Comparison of ENCODE assay signal across 8 mouse cellular contexts in the genomic region with DNA sequence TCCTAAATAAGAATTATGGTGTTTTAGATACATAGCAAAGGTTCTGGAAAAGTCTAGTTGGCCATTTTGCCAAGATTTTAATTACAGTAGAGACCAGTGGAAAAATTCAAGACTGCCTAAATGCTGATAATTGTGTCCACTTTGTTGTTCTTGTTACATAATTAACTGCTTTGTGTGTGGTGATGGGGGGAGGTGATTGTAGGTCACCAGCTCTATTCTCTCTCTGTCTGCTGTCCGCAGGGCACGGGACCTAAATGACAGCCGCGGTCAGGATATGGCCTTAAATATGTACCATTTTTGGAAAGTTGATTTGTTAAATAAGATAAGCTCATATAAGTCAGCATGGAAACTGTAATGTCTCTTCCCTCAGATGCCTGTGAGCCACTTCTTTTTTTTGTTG. TPM values are rescaled to one million over a fixed set of nuclear protein-coding genes. Genes with fewer than 3 reads are reported as not detected.
A peak's percentile ranks its signal among the peaks of the same experiment; 100 is the strongest.
DNase-seq lines count a peak whose midpoint lies in the region; ATAC-seq and TF ChIP-seq lines count a peak whose summit lies in the region.

No protein-coding gene starts in this region.

- no peak for TF ChIP-seq CTCF in ES-Bruce4 (IDR thresholded peaks at IDR 0.05; ENCODE audit: low read depth, low read length)
- TF ChIP-seq CTCF in forebrain, postnatal 0 days (IDR thresholded peaks at IDR 0.05; ENCODE audit: low read depth), result no peak

- 58% methylated on average over 4 of the region's 4 CpGs for WGBS in hindbrain, embryonic 10.5 days
- WGBS in hindbrain, embryonic 11.5 days, result 58% methylated on average over 4 of the region's 4 CpGs
- 62% methylated on average over 4 of the region's 4 CpGs for WGBS in forebrain, postnatal 0 days
- whole genome bisulfite sequencing in midbrain, embryonic 12.5 days, result 70% methylated on average over 4 of the region's 4 CpGs

- H3K9me3 ChIP-seq in hindbrain, embryonic 10.5 days, result no peaks in the 10 kb centered on the region
- H3K9me3 ChIP-seq in hindbrain, embryonic 11.5 days (ENCODE audit: control insufficient read depth, low read length), result no peaks in the 10 kb centered on the region
- H3K9me3 ChIP-seq in ES-Bruce4 (replicated peaks; ENCODE audit: control insufficient read depth, insufficient read depth, low read length, poor library complexity, severe bottlenecking), result no peaks in the 10 kb centered on the region
- no peaks in the 10 kb centered on the region for H3K9me3 ChIP-seq in forebrain, postnatal 0 days (ENCODE audit: low read length)
- H3K9me3 ChIP-seq in midbrain, embryonic 12.5 days, result no peaks in the 10 kb centered on the region

- TF ChIP-seq POLR2A in ES-Bruce4 (IDR thresholded peaks at IDR 0.05; ENCODE audit: insufficient read depth, low read length), result no peak

- 0 out of 2 replicates have a peak, but pooled peaks have one; percentile 31 for TF ChIP-seq EP300 in ES-Bruce4 (IDR thresholded peaks at IDR 0.05; ENCODE audit: insufficient read depth, low read depth, low read length)

- peak overlapping the region; percentile 95 for H3K4me3 ChIP-seq in hindbrain, embryonic 10.5 days
- H3K4me3 ChIP-seq in hindbrain, embryonic 11.5 days (ENCODE audit: low read depth, low read length), result no peak overlapping the region
- peak overlapping the region; percentile 31; the same call in 1 of the 2 replicates for H3K4me3 ChIP-seq in ES-Bruce4 (ENCODE audit: low read depth, low read length)
- H3K4me3 ChIP-seq in forebrain, postnatal 0 days (ENCODE audit: low read depth, low read length), result peak overlapping the region; percentile 82
- no peak overlapping the region for H3K4me3 ChIP-seq in midbrain, embryonic 12.5 days

- H3K9ac ChIP-seq in hindbrain, embryonic 11.5 days (ENCODE audit: low read depth, low read length), result no peak overlapping the region
- H3K9ac ChIP-seq in ES-Bruce4 (ENCODE audit: low read depth, poor library complexity, severe bottlenecking), result no peak overlapping the region
- no peak overlapping the region for H3K9ac ChIP-seq in forebrain, postnatal 0 days
- H3K9ac ChIP-seq in midbrain, embryonic 12.5 days (replicated peaks), result no peak overlapping the region

- DNase-seq in hindbrain, embryonic 10.5 days (ENCODE audit: low spot score), result no peak
- DNase-seq in hindbrain, embryonic 11.5 days (ENCODE audit: low spot score), result no peak
- no peak for DNase-seq in forebrain, postnatal 0 days
- no peak for DNase-seq in adrenal gland, adult 8-10 months
- DNase-seq in layer of hippocampus, postnatal 14 days (ENCODE audit: low spot score in 2 of 2), result no peak
- DNase-seq in right cerebral cortex, adult 18-20 months, result no peak

- H3K27ac ChIP-seq in hindbrain, embryonic 10.5 days, result no peak overlapping the region
- H3K27ac ChIP-seq in hindbrain, embryonic 11.5 days (ENCODE audit: low read depth, low read length), result no peak overlapping the region
- no peak overlapping the region for H3K27ac ChIP-seq in ES-Bruce4 (ENCODE audit: insufficient read depth, low read length)
- H3K27ac ChIP-seq in forebrain, postnatal 0 days (ENCODE audit: low read depth, low read length), result no peak overlapping the region
- no peak overlapping the region for H3K27ac ChIP-seq in midbrain, embryonic 12.5 days (replicated peaks)

- H3K27me3 ChIP-seq in hindbrain, embryonic 10.5 days (ENCODE audit: insufficient read depth, poor library complexity, severe bottlenecking), result no peaks in the 10 kb centered on the region
- no peaks in the 10 kb centered on the region for H3K27me3 ChIP-seq in hindbrain, embryonic 11.5 days (ENCODE audit: control insufficient read depth, insufficient read depth, low read length)
- no peaks in the 10 kb centered on the region for H3K27me3 ChIP-seq in ES-Bruce4 (ENCODE audit: control insufficient read depth, insufficient read depth, low read length, poor library complexity, severe bottlenecking)
- no peaks in the 10 kb centered on the region for H3K27me3 ChIP-seq in forebrain, postnatal 0 days (ENCODE audit: insufficient read depth, low read length)
- H3K27me3 ChIP-seq in midbrain, embryonic 12.5 days, result no peaks in the 10 kb centered on the region

- ATAC-seq in hindbrain, embryonic 11.5 days (ENCODE audit: low FRiP score), result no peak
- ATAC-seq in forebrain, postnatal 0 days, result no peak
- no peak for ATAC-seq in midbrain, embryonic 12.5 days (ENCODE audit: low FRiP score, low read depth)

- no peak overlapping the region for H3K4me2 ChIP-seq in hindbrain, embryonic 11.5 days (replicated peaks; ENCODE audit: low read depth, low read length)
- peak overlapping the region; percentile 81 for H3K4me2 ChIP-seq in forebrain, postnatal 0 days (ENCODE audit: low read depth)
- H3K4me2 ChIP-seq in midbrain, embryonic 12.5 days (replicated peaks), result peak overlapping the region; percentile 81

- peaks cover 34% of the 10 kb centered on the region for H3K36me3 ChIP-seq in hindbrain, embryonic 10.5 days
- no peaks in the 10 kb centered on the region for H3K36me3 ChIP-seq in hindbrain, embryonic 11.5 days (ENCODE audit: control insufficient read depth, insufficient read depth, low read length)
- peaks cover 20% of the 10 kb centered on the region for H3K36me3 ChIP-seq in ES-Bruce4 (ENCODE audit: control insufficient read depth, insufficient read depth, low read length, poor library complexity, severe bottlenecking)
- H3K36me3 ChIP-seq in forebrain, postnatal 0 days (ENCODE audit: insufficient read depth), result peaks cover 8% of the 10 kb centered on the region
- H3K36me3 ChIP-seq in midbrain, embryonic 12.5 days, result peaks cover 14% of the 10 kb centered on the region; the same call in 1 of the 2 replicates

- H3K4me1 ChIP-seq in hindbrain, embryonic 10.5 days (replicated peaks), result peaks cover 34% of the 10 kb centered on the region
- H3K4me1 ChIP-seq in hindbrain, embryonic 11.5 days (replicated peaks; ENCODE audit: control insufficient read depth, insufficient read depth, low read length), result no peaks in the 10 kb centered on the region; the same call in none of the 2 replicates
- peaks cover 5% of the 10 kb centered on the region for H3K4me1 ChIP-seq in ES-Bruce4 (ENCODE audit: control insufficient read depth, insufficient read depth, low read length)
- peaks cover 17% of the 10 kb centered on the region for H3K4me1 ChIP-seq in forebrain, postnatal 0 days (ENCODE audit: insufficient read depth)
- H3K4me1 ChIP-seq in midbrain, embryonic 12.5 days, result peaks cover 23% of the 10 kb centered on the region

RNA-seq across cellular contexts. Expression of gene Enoph1, which starts 1.5 kb away (rescaled TPM):
- 46.9 and 52.1 TPM in 2 replicates for polyA plus RNA-seq in hindbrain, embryonic 10.5 days (2016; fragmentation: Nextera tagmentation; extraction: Ambion mirVana)
- 47.6 and 48.8 TPM in 2 replicates for polyA plus RNA-seq in hindbrain, embryonic 11.5 days (2014; fragmentation: Nextera tagmentation; extraction: Ambion mirVana)
- 43.4 and 50.6 TPM in 2 replicates for polyA plus RNA-seq in ES-Bruce4 (2011; ENCODE audit: insufficient read depth, insufficient read length, low read depth, missing spikeins)
- 66.5 and 67.6 TPM in 2 replicates for total RNA-seq in forebrain, postnatal 0 days (2014; rRNA removed)
- polyA plus RNA-seq in forebrain, postnatal 0 days (2015; fragmentation: Nextera tagmentation; extraction: Ambion mirVana), result 49.7 and 58.6 TPM in 2 replicates
- 39.2 and 39.9 TPM in 2 replicates for polyA plus RNA-seq in midbrain, embryonic 12.5 days (2016; fragmentation: Nextera tagmentation; extraction: Ambion mirVana)
- 10 to 100 TPM; 38.5 to 54.6 (median 41.4) TPM for total RNA-seq in adrenal gland, adult 8-10 months (2022)
- 10 to 100 TPM; 50.2 to 52.1 TPM for total RNA-seq in layer of hippocampus, postnatal 14 days (2021)

RNA-seq across cellular contexts. Expression of gene Hnrnpdl, which starts 1.8 kb away (rescaled TPM):
- polyA plus RNA-seq in hindbrain, embryonic 10.5 days (2016; fragmentation: Nextera tagmentation; extraction: Ambion mirVana), result 193 and 212 TPM in 2 replicates
- polyA plus RNA-seq in hindbrain, embryonic 11.5 days (2014; fragmentation: Nextera tagmentation; extraction: Ambion mirVana), result 268 and 286 TPM in 2 replicates
- 327 and 346 TPM in 2 replicates for polyA plus RNA-seq in ES-Bruce4 (2011; ENCODE audit: insufficient read depth, insufficient read length, low read depth, missing spikeins)
- total RNA-seq in forebrain, postnatal 0 days (2014; rRNA removed), result 176 and 207 TPM in 2 replicates
- 236 and 246 TPM in 2 replicates for polyA plus RNA-seq in forebrain, postnatal 0 days (2015; fragmentation: Nextera tagmentation; extraction: Ambion mirVana)
- polyA plus RNA-seq in midbrain, embryonic 12.5 days (2016; fragmentation: Nextera tagmentation; extraction: Ambion mirVana), result 288 and 290 TPM in 2 replicates
- total RNA-seq in adrenal gland, adult 8-10 months (2022), result 100 to 1,000 TPM in 3 of 4 experiments, 10 to 100 TPM in 1; 73.6 to 207 (median 150) TPM
- 100 to 1,000 TPM; 160 to 187 TPM for total RNA-seq in layer of hippocampus, postnatal 14 days (2021)

Comparison
In these comparisons a context has a peak if more than half of its experiments do, and no peak if none do; other contexts are left out.
1. H3K4me3 ChIP-seq: peak in hindbrain, embryonic 10.5 days (single experiment), ES-Bruce4 (single experiment) and forebrain, postnatal 0 days (single experiment); none in hindbrain, embryonic 11.5 days (single experiment) and midbrain, embryonic 12.5 days (single experiment).